Mouse (Mus musculus): ENCODE data around the gene Barx1.

GRCm38 (mm10) chr13:48664916-48665655 is 2.3 kb downstream of the Barx1 start:
- TF ChIP-seq CTCF (IDR thresholded peaks at IDR 0.05; ENCODE audit: low read depth, low read length), result no peak
- TF ChIP-seq TAL1 (conservative IDR thresholded peaks at IDR 0.05; ENCODE audit: low read depth, low read length), result no peak
- no peak for TF ChIP-seq GATA1 (IDR thresholded peaks at IDR 0.05; ENCODE audit: borderline replicate concordance, low read length)
